Mouse (Mus musculus) macrophage (primary cell): ENCODE data around the gene Wnt3a. TPM values are rescaled to one million over a fixed set of nuclear protein-coding genes. Genes with fewer than 3 reads are reported as not detected.
"Not testable (repeated sequence)": the region's sequence is repeated elsewhere in the genome, so short reads cannot be mapped to it uniquely, and the experiment has no call there.

Experiments used
- H3K27ac ChIP-seq: fragments of 350-480 bp; formaldehyde crosslinking; 2 replicates; pipeline ENCODE4 v1.9.0; 2021
- H3K36me3 ChIP-seq: fragments of 350-480 bp; formaldehyde crosslinking; 2 replicates; pipeline ENCODE4 v1.9.0; 2021; ENCODE audit errors: inconsistent target
- H3K4me3 ChIP-seq: fragments of 350-480 bp; formaldehyde crosslinking; 2 replicates; pipeline ENCODE4 v1.9.0; 2021; ENCODE audit errors: inconsistent target
- H3K79me2 ChIP-seq: fragments of 350-480 bp; formaldehyde crosslinking; 2 replicates; pipeline ENCODE4 v1.9.0; 2021; ENCODE audit errors: inconsistent target
- WGBS: methylation state at CpG from one replicate; pipeline ENCODE4 v1.1.7; 2026; ENCODE audit warnings: inconsistent platforms; ENCODE audit not compliant: missing documents; 5-methylcytosine and 5-hydroxymethylcytosine counted together
- polyA plus RNA-seq: library from polyadenylated mRNA; stranded (reverse); fragments of 250-400 nt; gene quantifications from 3 replicates; pipeline ENCODE4 v1.2.4, GENCODE M21; 2018; ENCODE audit warnings: inconsistent platforms

Gene Wnt3a
- polyA plus RNA-seq, 1 experiment from 2014 or later = not detected

DNA sequence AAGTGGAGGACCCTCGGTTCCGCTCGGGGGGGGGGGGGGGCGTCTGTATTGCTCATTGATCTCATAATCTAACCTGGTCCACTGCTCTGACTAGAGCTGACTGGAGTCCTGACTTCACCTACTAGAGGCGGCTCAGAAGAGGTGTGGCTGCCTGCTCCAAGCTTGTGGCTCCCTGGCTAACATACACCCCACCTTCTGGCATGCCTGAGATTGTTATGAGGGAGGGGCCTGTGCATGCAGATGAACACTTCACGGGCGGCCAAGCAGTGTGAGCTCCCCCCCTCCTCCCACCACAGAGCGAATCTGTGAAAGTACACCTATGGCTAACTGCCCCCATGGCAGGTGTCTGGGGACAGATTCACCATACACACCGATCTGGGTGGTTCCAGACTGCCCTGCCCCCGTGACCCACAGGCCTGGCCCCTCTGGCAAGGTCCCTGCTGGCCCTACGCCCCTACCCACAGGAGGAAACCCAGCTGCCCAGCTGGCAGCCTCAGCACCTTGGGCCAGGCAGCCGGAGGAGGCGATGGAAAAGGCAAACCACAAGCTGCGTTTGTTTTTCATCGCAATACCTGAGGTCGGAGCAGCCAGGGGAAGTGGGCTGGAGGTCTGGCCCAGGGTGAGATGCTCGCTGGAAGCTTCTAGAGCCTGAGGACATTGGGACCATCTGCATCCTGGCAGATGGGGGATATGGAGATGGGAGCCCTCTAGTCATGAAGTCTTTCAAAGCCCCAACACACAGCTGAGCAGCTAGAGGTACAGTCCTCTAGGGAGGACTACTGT is 22.7 kb upstream of the Wnt3a start:
- Histone ChIP-seq H3K27ac (no peak overlapping the region), H3K79me2 (no peaks in the 10 kb centered on the region), H3K4me3 (no peak overlapping the region), H3K36me3 (no peaks in the 10 kb centered on the region)
- WGBS = 18% methylated on average over 16 of the region's 17 CpGs

- no peak overlapping the region for H3K27ac ChIP-seq
- no peaks in the 10 kb centered on the region for H3K79me2 ChIP-seq
- no peaks in the 10 kb centered on the region for H3K36me3 ChIP-seq
- WGBS = 68% methylated on average over 8 of the region's 8 CpGs
- H3K4me3 ChIP-seq = no peak overlapping the region
These were observed 21.9 kb upstream of the Wnt3a start for GRCm38 (mm10) chr11:59312501-59312900.

DNA sequence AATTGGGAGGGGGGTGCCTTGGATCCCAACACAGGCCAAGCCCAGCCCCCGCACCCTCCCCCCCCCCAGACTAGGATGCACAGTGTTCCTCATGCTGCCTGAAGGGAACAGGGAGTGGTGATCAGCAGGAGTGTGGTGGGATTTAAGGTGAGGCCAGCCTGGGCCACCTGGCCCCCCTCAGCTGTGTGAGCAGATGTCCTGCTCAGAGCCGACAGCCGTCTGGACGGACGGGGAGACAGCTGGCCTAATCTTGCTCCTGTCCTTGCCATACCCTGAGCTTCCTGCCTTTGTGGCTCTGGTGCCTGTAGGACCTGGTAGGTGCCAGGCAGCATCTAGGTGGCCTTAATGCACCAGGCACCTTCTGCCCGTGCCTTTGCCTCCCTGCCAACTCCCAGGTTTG is 21.5 kb upstream of the Wnt3a start:
- H3K4me3 ChIP-seq = no peak overlapping the region
- H3K79me2 ChIP-seq = no peaks in the 10 kb centered on the region
- no peaks in the 10 kb centered on the region for H3K36me3 ChIP-seq
- 77% methylated on average over 6 of the region's 6 CpGs for WGBS
- no peak overlapping the region for H3K27ac ChIP-seq

DNA sequence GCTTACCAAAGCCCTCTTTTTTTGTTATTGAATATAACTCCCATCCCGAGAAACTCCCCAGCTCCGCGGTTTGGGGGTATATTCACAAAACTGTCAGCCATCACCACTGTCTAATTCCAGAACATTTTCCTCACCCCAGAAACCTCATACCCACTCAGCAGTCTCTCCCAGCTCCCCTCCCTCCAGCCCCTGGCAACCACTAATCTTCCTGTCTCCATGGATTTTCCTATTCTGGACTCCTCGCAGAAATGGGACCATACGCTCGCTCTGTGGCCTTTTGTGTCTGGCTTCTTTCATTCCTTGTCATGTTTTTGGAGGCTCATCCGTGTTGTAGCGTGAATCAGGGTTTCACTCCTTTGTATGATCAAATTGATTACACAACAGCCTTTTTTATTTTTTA is 19.4 kb upstream of the Wnt3a start:
- no peak overlapping the region for H3K27ac ChIP-seq
- H3K79me2 ChIP-seq = no peaks in the 10 kb centered on the region
- 97% methylated on average over 8 of the region's 8 CpGs for WGBS
- no peaks in the 10 kb centered on the region for H3K36me3 ChIP-seq
- no peak overlapping the region for H3K4me3 ChIP-seq

- Histone ChIP-seq H3K36me3 (no peaks in the 10 kb centered on the region), H3K79me2 (no peaks in the 10 kb centered on the region), H3K4me3 (no peak overlapping the region), H3K27ac (no peak overlapping the region)
- 83% methylated on average over 10 of the region's 12 CpGs for WGBS
These were observed 18.7 kb upstream of the Wnt3a start for GRCm38 (mm10) chr11:59309106-59309805.

- no peak overlapping the region for H3K27ac ChIP-seq
- WGBS = 88% methylated on average over 6 of the region's 6 CpGs
- no peaks in the 10 kb centered on the region for H3K36me3 ChIP-seq
- no peak overlapping the region for H3K4me3 ChIP-seq
- H3K79me2 ChIP-seq = no peaks in the 10 kb centered on the region
These were observed 18.1 kb upstream of the Wnt3a start for GRCm38 (mm10) chr11:59308625-59309024.

DNA sequence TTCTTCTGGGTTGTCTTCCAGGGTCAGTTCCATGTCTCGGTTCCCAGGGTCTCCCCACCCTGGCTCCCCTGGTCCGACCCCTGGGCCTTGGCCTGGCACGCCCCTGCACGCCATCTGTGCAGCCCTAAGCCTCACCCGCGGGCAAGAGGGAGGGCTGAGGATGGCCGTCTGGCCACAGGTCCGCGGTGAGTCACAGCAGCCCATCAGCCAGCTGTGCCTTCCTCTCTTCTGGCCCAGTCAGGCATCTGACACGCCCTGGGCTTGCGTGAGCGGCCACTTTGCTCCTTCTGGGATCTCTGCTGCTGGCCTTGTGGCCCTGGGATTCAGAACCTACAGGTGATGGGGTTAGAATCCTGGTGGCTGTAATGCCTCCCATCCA is 17.6 kb upstream of the Wnt3a start:
- WGBS = 37% methylated on average over 12 of the region's 12 CpGs
- Histone ChIP-seq H3K4me3 (no peak overlapping the region), H3K36me3 (no peaks in the 10 kb centered on the region), H3K27ac (no peak overlapping the region), H3K79me2 (no peaks in the 10 kb centered on the region)

DNA sequence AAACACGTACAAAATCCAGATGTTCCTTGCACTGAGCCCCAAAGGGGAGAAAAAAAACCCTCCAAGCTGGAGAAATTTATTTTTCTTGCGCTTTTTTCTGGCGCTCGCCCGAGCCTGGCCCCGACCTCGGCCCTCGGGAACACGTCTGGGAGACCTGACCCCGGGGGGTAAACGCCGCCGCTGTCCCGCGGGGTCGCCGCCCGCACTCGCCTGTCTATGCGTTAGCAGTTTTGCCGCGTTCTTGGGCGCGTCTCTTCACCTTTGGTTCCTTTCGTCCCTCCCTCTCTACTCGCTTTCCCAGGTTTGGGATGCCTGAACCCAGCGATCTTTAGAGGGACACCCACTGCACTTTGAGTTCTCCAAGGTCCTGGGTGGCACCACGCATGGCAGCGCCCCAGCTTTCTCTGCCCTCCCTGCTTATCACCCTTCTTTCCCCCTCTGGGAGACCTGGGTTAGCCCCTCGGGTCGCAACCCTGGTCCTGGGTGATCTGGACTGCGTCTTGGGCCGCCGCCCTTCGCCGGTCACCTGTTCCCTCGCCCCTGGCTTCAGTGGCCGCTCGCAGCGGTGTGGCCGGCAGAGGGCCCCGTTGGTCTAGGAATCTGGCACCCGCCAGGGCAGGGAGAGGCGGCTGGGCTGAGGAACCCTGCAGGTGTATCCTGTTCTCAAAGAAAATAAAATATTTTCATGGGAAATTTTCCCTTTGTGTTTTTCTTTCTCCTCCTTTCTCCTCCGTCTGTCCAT is 17.0 kb upstream of the Wnt3a start:
- H3K4me3 ChIP-seq = no peak overlapping the region
- 5% methylated on average over 34 of the region's 45 CpGs for WGBS

GRCm38 (mm10) chr11:59306461-59307421 is 16.2 kb upstream of the Wnt3a start, which contains the start of gene Wnt9a:
TSS of gene Wnt9a (plus strand) at chr11:59306928.
- H3K79me2 ChIP-seq = no peaks in the 10 kb centered on the region
- 2% methylated on average over 91 of the region's 128 CpGs for WGBS
- H3K36me3 ChIP-seq = no peaks in the 10 kb centered on the region
- H3K27ac ChIP-seq = no peak within 1 kb of the TSS
- no peak within 1 kb of the TSS for H3K4me3 ChIP-seq

More for the DNA sequence above, 17.0 kb upstream of the Wnt3a start:
- Histone ChIP-seq H3K27ac (no peak overlapping the region), H3K36me3 (no peaks in the 10 kb centered on the region), H3K79me2 (no peaks in the 10 kb centered on the region)

DNA sequence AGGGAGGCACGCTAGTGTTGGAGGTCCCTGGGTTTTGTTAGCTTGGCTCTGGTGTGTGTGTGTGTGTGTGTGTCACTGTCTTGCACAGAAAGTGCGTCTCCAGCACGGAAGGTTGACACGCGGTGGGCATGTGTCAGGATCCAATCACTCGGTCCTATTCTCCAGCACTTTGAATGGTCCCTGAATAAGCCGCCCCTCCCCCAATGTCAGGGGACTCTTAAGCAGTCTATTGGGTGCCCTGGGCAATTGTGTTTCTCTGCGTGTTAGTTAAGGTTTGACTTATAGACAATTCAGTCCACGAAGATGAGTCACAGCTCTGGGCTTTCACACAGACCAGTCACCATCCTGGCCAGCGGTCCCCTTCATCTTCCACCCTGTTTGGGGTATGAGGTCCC is 15.3 kb upstream of the Wnt3a start:
- Histone ChIP-seq H3K4me3 (no peak overlapping the region), H3K27ac (no peak overlapping the region), H3K36me3 (no peaks in the 10 kb centered on the region), H3K79me2 (no peaks in the 10 kb centered on the region)
- WGBS = 10% methylated on average over 10 of the region's 10 CpGs

GRCm38 (mm10) chr11:59305008-59305820 is 14.7 kb upstream of the Wnt3a start:
- 46% methylated on average over 22 of the region's 22 CpGs for WGBS
- Histone ChIP-seq H3K36me3 (no peaks in the 10 kb centered on the region), H3K27ac (no peak overlapping the region), H3K79me2 (no peaks in the 10 kb centered on the region), H3K4me3 (no peak overlapping the region)

DNA sequence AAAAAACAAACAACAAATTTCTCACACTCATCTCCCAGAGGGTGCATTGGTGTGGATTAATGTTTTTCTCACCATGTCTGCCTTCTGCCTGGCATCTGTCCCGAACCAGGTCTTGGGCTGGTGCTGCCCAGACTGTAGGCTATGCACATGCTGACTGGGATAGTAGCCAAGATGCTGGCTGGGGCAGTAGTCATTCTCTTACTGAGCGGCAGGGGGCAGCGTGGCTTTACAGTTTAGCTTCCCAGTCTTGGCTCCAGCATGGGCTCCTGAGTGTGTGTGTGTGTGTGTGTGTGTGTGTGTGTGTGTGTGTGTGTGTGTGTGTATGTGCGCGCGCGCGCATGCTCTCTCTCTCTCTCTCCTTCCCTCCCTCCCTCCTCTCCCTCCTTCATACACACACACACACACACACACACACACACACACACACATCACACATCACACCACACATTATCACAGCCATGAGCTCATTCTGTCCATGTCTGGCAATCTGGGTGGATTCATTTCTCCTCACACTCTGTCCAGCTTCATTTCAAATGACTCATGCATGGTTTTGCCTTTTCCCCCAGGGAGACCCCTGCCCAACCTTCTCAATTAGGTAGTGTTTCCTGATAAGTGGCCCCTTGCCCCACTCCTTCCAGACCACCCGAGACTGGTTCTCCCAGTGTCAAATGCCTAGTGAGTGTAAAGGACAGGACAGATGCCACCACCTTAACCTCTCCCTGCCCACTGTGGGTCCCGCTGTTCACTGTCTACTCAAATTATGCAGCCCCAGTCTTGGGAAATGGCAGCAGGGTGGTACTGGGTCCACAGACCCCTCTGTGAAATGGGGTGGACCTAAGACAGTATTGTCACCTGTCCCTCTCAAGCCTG is 12.4 kb upstream of the Wnt3a start:
- H3K36me3 ChIP-seq = no peaks in the 10 kb centered on the region
- no peak overlapping the region for H3K4me3 ChIP-seq
- 56% methylated on average over 3 of the region's 10 CpGs for WGBS
- no peaks in the 10 kb centered on the region for H3K79me2 ChIP-seq
- H3K27ac ChIP-seq = no peak overlapping the region

DNA sequence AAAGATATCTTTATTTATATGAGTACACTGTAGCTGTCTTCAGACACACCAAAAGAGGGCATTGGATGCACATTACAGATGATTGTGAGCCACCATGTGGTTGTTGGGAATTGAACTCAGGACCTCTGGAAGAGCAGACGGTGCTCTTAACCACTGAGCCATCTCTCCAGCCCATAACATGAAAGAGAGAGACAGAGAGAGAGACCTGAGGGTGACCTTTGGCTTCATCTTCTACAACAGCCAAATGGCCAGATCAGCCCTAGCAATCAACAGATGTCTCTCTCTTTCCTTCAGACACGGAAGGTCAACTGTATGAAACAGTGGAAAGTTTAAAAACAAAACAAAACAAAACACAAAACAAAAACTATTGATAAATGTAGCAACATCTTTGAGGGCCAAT is 10.5 kb upstream of the Wnt3a start:
- H3K4me3 ChIP-seq, H3K27ac ChIP-seq, H3K79me2 ChIP-seq, H3K36me3 ChIP-seq: not testable (repeated sequence)
- 45% methylated on average over 1 of the region's 2 CpGs for WGBS
